Mouse (Mus musculus): ENCODE results near the gene Trim62. TPM values are rescaled to one million over a fixed set of nuclear protein-coding genes. Genes with fewer than 3 reads are reported as not detected.
A peak's percentile ranks its signal among the peaks of the same experiment; 100 is the strongest.
"Not testable (repeated sequence)": the region's sequence is repeated elsewhere in the genome, so short reads cannot be mapped to it uniquely, and the experiment has no call there.

Trim62 gene
- polyA plus RNA-seq, 1 experiment from 2014 or later: 20.6 TPM

- WGBS: 92% methylated on average over 12 of the region's 12 CpGs
- DNase-seq (ENCODE audit: low spot score): no peak
- ATAC-seq (ENCODE audit: insufficient read depth, low FRiP score, low TSS enrichment): no peak
- no peaks in the 10 kb centered on the region for H3K36me3 ChIP-seq (ENCODE audit: control insufficient read depth, insufficient read depth, low read length)
- no peaks in the 10 kb centered on the region for H3K4me1 ChIP-seq (ENCODE audit: control insufficient read depth, insufficient read depth, low read length)
- no peak overlapping the region for H3K9ac ChIP-seq (ENCODE audit: low read length)
- H3K4me2 ChIP-seq (ENCODE audit: low read depth): no peak overlapping the region
- no peaks in the 10 kb centered on the region for H3K27me3 ChIP-seq (ENCODE audit: control insufficient read depth, insufficient read depth, low read length)
- H3K4me3 ChIP-seq (ENCODE audit: low read depth, low read length): no peak overlapping the region
- no peak overlapping the region for H3K27ac ChIP-seq (ENCODE audit: low read depth, low read length)
- H3K9me3 ChIP-seq (ENCODE audit: control insufficient read depth, low read length): no peaks in the 10 kb centered on the region
These were observed 31.0 kb upstream of the Trim62 start for GRCm38 (mm10) chr4:128852266-128852887.

- Histone ChIP-seq H3K36me3 (ENCODE audit: control insufficient read depth, insufficient read depth, low read length) (no peaks in the 10 kb centered on the region), H3K27me3 (ENCODE audit: control insufficient read depth, insufficient read depth, low read length) (no peaks in the 10 kb centered on the region), H3K9me3 (ENCODE audit: control insufficient read depth, low read length) (no peaks in the 10 kb centered on the region), H3K27ac (ENCODE audit: low read depth, low read length) (no peak overlapping the region), H3K9ac (ENCODE audit: low read length) (no peak overlapping the region), H3K4me2 (ENCODE audit: low read depth) (no peak overlapping the region), H3K4me1 (ENCODE audit: control insufficient read depth, insufficient read depth, low read length) (no peaks in the 10 kb centered on the region), H3K4me3 (ENCODE audit: low read depth, low read length) (no peak overlapping the region)
- no peak for ATAC-seq (ENCODE audit: insufficient read depth, low FRiP score, low TSS enrichment)
- WGBS: 87% methylated on average over 11 of the region's 11 CpGs
- no peak for DNase-seq (ENCODE audit: low spot score)
These were observed 30.3 kb upstream of the Trim62 start for GRCm38 (mm10) chr4:128853117-128853516.

DNA sequence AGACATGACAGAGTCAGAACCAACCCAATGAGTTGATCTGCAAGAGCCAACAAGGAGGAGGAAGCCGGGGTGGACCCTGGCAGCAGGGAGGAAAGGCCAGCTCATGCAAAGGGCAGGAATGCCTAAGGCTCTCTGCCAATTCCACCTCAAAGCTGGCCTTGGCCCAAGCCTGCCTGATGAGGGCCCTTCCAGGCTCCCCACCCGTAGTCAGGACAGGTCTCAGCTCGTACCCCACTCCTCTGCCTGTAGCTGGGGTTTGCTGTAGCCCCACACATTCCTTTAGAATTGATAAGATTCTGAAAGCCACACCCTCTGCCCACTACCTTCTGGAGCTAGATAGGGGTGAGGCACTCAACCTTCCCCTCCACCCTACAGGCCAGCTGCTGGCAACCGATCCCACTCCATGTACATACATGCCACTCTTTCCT is 27.8 kb upstream of the Trim62 start:
- no peak overlapping the region for H3K4me2 ChIP-seq (ENCODE audit: low read depth)
- no peaks in the 10 kb centered on the region for H3K27me3 ChIP-seq (ENCODE audit: control insufficient read depth, insufficient read depth, low read length)
- H3K36me3 ChIP-seq (ENCODE audit: control insufficient read depth, insufficient read depth, low read length): no peaks in the 10 kb centered on the region
- no peak overlapping the region for H3K4me3 ChIP-seq (ENCODE audit: low read depth, low read length)
- H3K9me3 ChIP-seq (ENCODE audit: control insufficient read depth, low read length): no peaks in the 10 kb centered on the region
- no peak overlapping the region for H3K27ac ChIP-seq (ENCODE audit: low read depth, low read length)
- H3K9ac ChIP-seq (ENCODE audit: low read length): no peak overlapping the region
- WGBS: 89% methylated on average over 4 of the region's 4 CpGs
- DNase-seq (ENCODE audit: low spot score) (no peak), ATAC-seq (ENCODE audit: insufficient read depth, low FRiP score, low TSS enrichment) (no peak)
- no peaks in the 10 kb centered on the region for H3K4me1 ChIP-seq (ENCODE audit: control insufficient read depth, insufficient read depth, low read length)

DNA sequence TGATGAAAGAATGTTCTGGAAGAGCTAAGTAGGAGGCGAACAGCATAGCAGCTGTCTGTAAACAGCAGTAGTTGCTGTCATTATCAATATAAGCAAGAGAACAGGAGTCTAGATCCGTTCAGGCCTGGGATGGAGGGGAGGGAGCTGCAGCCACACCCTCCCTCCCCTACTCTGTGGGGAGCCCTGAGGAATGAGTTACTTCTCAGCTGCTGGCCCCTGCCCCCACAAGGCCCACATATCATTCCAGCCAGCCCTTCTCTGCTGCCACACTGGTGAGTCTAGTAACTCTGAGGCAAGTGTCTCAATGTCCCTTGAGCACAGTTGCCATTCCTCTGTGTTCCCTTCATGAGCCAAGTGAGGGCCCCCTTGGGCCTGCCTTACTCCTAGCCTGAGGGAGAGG is 26.2 kb upstream of the Trim62 start:
- Histone ChIP-seq H3K4me1 (ENCODE audit: control insufficient read depth, insufficient read depth, low read length) (no peaks in the 10 kb centered on the region), H3K4me3 (ENCODE audit: low read depth, low read length) (no peak overlapping the region), H3K9ac (ENCODE audit: low read length) (no peak overlapping the region), H3K4me2 (ENCODE audit: low read depth) (no peak overlapping the region), H3K9me3 (ENCODE audit: control insufficient read depth, low read length) (no peaks in the 10 kb centered on the region), H3K36me3 (ENCODE audit: control insufficient read depth, insufficient read depth, low read length) (no peaks in the 10 kb centered on the region), H3K27me3 (ENCODE audit: control insufficient read depth, insufficient read depth, low read length) (no peaks in the 10 kb centered on the region), H3K27ac (ENCODE audit: low read depth, low read length) (no peak overlapping the region)
- no peak for DNase-seq (ENCODE audit: low spot score)
- ATAC-seq (ENCODE audit: insufficient read depth, low FRiP score, low TSS enrichment): no peak
- WGBS: 55% methylated on average over 2 of the region's 2 CpGs

DNA sequence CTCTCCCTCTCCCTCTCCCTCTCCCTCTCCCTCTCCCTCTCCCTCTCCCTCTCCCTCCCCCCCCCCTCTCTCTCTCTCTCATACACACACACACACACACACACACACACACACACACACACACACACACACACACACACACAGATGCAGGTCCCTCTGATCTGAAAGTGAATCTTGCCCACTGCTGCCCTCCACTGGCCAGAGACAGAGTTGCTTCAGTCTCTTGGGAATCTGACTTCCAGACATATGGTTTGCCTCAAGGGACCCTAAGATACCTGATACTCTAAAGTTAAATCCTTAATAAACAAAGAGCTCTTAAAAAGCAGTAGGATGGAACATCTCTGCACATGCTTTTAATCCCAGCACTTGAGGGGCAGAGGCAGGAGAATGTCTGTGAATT is 25.2 kb upstream of the Trim62 start:
- not testable (repeated sequence) for H3K4me1 ChIP-seq (ENCODE audit: control insufficient read depth, insufficient read depth, low read length); H3K9ac ChIP-seq (ENCODE audit: low read length); H3K27me3 ChIP-seq (ENCODE audit: control insufficient read depth, insufficient read depth, low read length); H3K36me3 ChIP-seq (ENCODE audit: control insufficient read depth, insufficient read depth, low read length); H3K27ac ChIP-seq (ENCODE audit: low read depth, low read length); H3K4me3 ChIP-seq (ENCODE audit: low read depth, low read length); H3K9me3 ChIP-seq (ENCODE audit: control insufficient read depth, low read length); ATAC-seq (ENCODE audit: insufficient read depth, low FRiP score, low TSS enrichment); H3K4me2 ChIP-seq (ENCODE audit: low read depth)
- peak; percentile 78 for DNase-seq (ENCODE audit: low spot score)

DNA sequence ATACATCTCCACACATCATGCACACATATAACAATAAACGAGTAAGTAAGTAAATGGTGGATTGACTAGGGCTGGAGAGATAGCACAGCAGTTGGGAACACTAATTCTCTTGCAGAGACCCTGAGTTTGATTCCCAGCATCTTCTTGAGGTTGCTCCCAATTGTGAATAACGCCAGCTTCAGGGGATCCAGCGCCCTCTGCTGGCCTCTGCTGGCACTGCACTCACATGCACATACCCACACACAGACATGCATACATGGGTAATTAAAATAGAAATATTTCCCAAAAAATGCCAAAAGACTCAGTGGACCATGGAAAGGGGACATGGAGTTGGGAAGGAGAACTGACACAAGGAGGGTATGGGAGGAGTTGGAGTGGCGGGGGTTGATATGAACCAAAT is 24.5 kb upstream of the Trim62 start:
- Histone ChIP-seq H3K27me3 (ENCODE audit: control insufficient read depth, insufficient read depth, low read length) (no peaks in the 10 kb centered on the region), H3K9me3 (ENCODE audit: control insufficient read depth, low read length) (no peaks in the 10 kb centered on the region)
- no peak for ATAC-seq (ENCODE audit: insufficient read depth, low FRiP score, low TSS enrichment)

DNA sequence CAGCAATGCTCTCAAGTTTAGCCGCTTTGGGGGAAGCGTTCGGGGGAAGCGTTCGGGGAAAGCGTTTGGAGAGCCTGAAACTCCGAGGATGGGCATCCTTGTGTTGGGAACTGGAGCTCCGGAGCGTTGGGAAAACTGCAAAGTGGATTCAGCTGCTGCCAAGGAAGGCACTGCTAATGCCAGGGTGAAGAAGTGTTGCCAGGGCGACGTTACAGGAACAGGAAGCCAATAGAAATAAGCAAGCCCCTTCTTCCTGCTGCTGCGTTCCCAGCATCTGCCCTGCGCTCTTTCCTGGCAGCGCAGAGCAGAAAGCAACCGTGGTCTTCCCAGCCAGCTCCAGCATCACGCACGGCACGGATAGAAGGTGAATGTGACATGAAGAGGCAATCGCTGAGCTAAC is 10.4 kb upstream of the Trim62 start:
- no peak overlapping the region for H3K9ac ChIP-seq (ENCODE audit: low read length)
- 0 out of 2 replicates have a peak, but pooled peaks cover 3% of the 10 kb centered on the region for H3K4me1 ChIP-seq (ENCODE audit: control insufficient read depth, insufficient read depth, low read length)
- no peak overlapping the region for H3K27ac ChIP-seq (ENCODE audit: low read depth, low read length)
- DNase-seq (ENCODE audit: low spot score) (no peak), ATAC-seq (ENCODE audit: insufficient read depth, low FRiP score, low TSS enrichment) (no peak)
- no peaks in the 10 kb centered on the region for H3K27me3 ChIP-seq (ENCODE audit: control insufficient read depth, insufficient read depth, low read length)
- no peaks in the 10 kb centered on the region for H3K9me3 ChIP-seq (ENCODE audit: control insufficient read depth, low read length)
- WGBS: 61% methylated on average over 19 of the region's 19 CpGs
- no peak overlapping the region for H3K4me2 ChIP-seq (ENCODE audit: low read depth)
- no peaks in the 10 kb centered on the region for H3K36me3 ChIP-seq (ENCODE audit: control insufficient read depth, insufficient read depth, low read length)
- no peak overlapping the region for H3K4me3 ChIP-seq (ENCODE audit: low read depth, low read length)

More for the DNA sequence above, 24.5 kb upstream of the Trim62 start:
- Histone ChIP-seq H3K27ac (ENCODE audit: low read depth, low read length) (no peak overlapping the region), H3K9ac (ENCODE audit: low read length) (no peak overlapping the region), H3K36me3 (ENCODE audit: control insufficient read depth, insufficient read depth, low read length) (no peaks in the 10 kb centered on the region), H3K4me3 (ENCODE audit: low read depth, low read length) (no peak overlapping the region), H3K4me1 (ENCODE audit: control insufficient read depth, insufficient read depth, low read length) (no peaks in the 10 kb centered on the region), H3K4me2 (ENCODE audit: low read depth) (no peak overlapping the region)
- no peak for DNase-seq (ENCODE audit: low spot score)
- 67% methylated on average over 4 of the region's 4 CpGs for WGBS

GRCm38 (mm10) chr4:128874062-128874461 is 9.3 kb upstream of the Trim62 start:
- 94% methylated on average over 17 of the region's 17 CpGs for WGBS
- Histone ChIP-seq H3K9ac (ENCODE audit: low read length) (no peak overlapping the region), H3K4me1 (ENCODE audit: control insufficient read depth, insufficient read depth, low read length) (peaks cover 3% of the 10 kb centered on the region; the same call in 1 of the 2 replicates), H3K9me3 (ENCODE audit: control insufficient read depth, low read length) (no peaks in the 10 kb centered on the region), H3K4me3 (ENCODE audit: low read depth, low read length) (no peak overlapping the region), H3K36me3 (ENCODE audit: control insufficient read depth, insufficient read depth, low read length) (no peaks in the 10 kb centered on the region), H3K27ac (ENCODE audit: low read depth, low read length) (no peak overlapping the region), H3K4me2 (ENCODE audit: low read depth) (no peak overlapping the region), H3K27me3 (ENCODE audit: control insufficient read depth, insufficient read depth, low read length) (no peaks in the 10 kb centered on the region)
- ATAC-seq (ENCODE audit: insufficient read depth, low FRiP score, low TSS enrichment): no peak
- no peak for DNase-seq (ENCODE audit: low spot score)

GRCm38 (mm10) chr4:128875439-128875838 is 7.9 kb upstream of the Trim62 start:
- ATAC-seq (ENCODE audit: insufficient read depth, low FRiP score, low TSS enrichment) (no peak), DNase-seq (ENCODE audit: low spot score) (no peak)
- no peak overlapping the region for H3K9ac ChIP-seq (ENCODE audit: low read length)
- no peak overlapping the region for H3K27ac ChIP-seq (ENCODE audit: low read depth, low read length)
- WGBS: 94% methylated on average over 11 of the region's 11 CpGs
- no peaks in the 10 kb centered on the region for H3K9me3 ChIP-seq (ENCODE audit: control insufficient read depth, low read length)
- H3K4me3 ChIP-seq (ENCODE audit: low read depth, low read length): no peak overlapping the region
- no peaks in the 10 kb centered on the region for H3K27me3 ChIP-seq (ENCODE audit: control insufficient read depth, insufficient read depth, low read length)
- H3K4me1 ChIP-seq (ENCODE audit: control insufficient read depth, insufficient read depth, low read length): peaks cover 3% of the 10 kb centered on the region; the same call in 1 of the 2 replicates
- H3K4me2 ChIP-seq (ENCODE audit: low read depth): no peak overlapping the region
- H3K36me3 ChIP-seq (ENCODE audit: control insufficient read depth, insufficient read depth, low read length): no peaks in the 10 kb centered on the region
